Mouse (Mus musculus) liver, embryonic 13.5 days (tissue): ENCODE measurements at regions not wholly inside any gene's neighbourhood (a gene's known extent, or its start where the extent isn't known, plus 50 kb on each side); places are given as distances from the start of the nearest gene placed in this dataset.

ENCODE experiments used
- ATAC-seq: fragments of 200-750 bp; cut with Nextera tagmentation; 2 replicates; pipeline ENCODE4 v1.8.0; 2017; ENCODE audit warnings: low read depth, mild to moderate bottlenecking, moderate number of reproducible peaks, moderate library complexity
- DNase-seq: peaks from one replicate; pipeline ENCODE4 v3.0.0; 2022
- H3K27ac ChIP-seq: fragments of 300-500 bp; sonication (generic); 2 replicates; pipeline ENCODE4 v1.5.1; 2015; ENCODE audit warnings: moderate library complexity, mild to moderate bottlenecking, inconsistent platforms
- H3K27me3 ChIP-seq: fragments of 300-500 bp; sonication (generic); 2 replicates; pipeline ENCODE4 v1.6.1; 2015; ENCODE audit warnings: mild to moderate bottlenecking, inconsistent platforms
- H3K36me3 ChIP-seq: fragments of 300-500 bp; sonication (generic); 2 replicates; pipeline ENCODE4 v1.6.1; 2015; ENCODE audit warnings: mild to moderate bottlenecking, inconsistent platforms
- H3K4me1 ChIP-seq: fragments of 300-500 bp; sonication (generic); replicated peaks from 2 replicates; pipeline ENCODE4 v1.6.1; 2015; ENCODE audit warnings: inconsistent platforms
- H3K4me2 ChIP-seq: fragments of 300-500 bp; sonication (generic); 2 replicates; pipeline ENCODE4 v1.6.1; 2015; ENCODE audit warnings: inconsistent platforms, mild to moderate bottlenecking, moderate library complexity
- H3K4me3 ChIP-seq: fragments of 300-500 bp; sonication (generic); replicated peaks from 2 replicates; pipeline ENCODE4 v1.5.1; 2015; ENCODE audit warnings: mild to moderate bottlenecking, inconsistent platforms
- H3K9ac ChIP-seq: fragments of 300-500 bp; sonication (generic); 2 replicates; pipeline ENCODE4 v1.6.1; 2015; ENCODE audit warnings: mild to moderate bottlenecking, inconsistent platforms
- H3K9me3 ChIP-seq: fragments of 300-500 bp; sonication (generic); replicated peaks from 2 replicates; pipeline ENCODE4 v1.6.1; 2016; ENCODE audit warnings: inconsistent platforms
- WGBS: fragments of 180-500 bp; shearing (Covaris S2); methylation state at CpG from one replicate; pipeline ENCODE4 v1.1.7; 2015; ENCODE audit not compliant: insufficient replicate concordance; 5-methylcytosine and 5-hydroxymethylcytosine counted together

GRCm38 (mm10) chr8:115544067-115544466 lies 163.5 kb downstream of the Maf start:
- Histone ChIP-seq H3K36me3 (no peaks in the 10 kb centered on the region), H3K27ac (no peak overlapping the region), H3K4me3 (no peak overlapping the region), H3K4me1 (peaks cover 2% of the 10 kb centered on the region; the same call in 1 of the 2 replicates), H3K4me2 (no peak overlapping the region), H3K9ac (no peak overlapping the region), H3K9me3 (no peaks in the 10 kb centered on the region), H3K27me3 (no peaks in the 10 kb centered on the region)
- 68% methylated on average over 6 of the region's 6 CpGs for WGBS
- no peak for DNase-seq
- ATAC-seq: no peak

GRCm38 (mm10) chr8:115542935-115543334 lies 164.7 kb downstream of the Maf start:
- H3K9ac ChIP-seq: no peak overlapping the region
- peaks cover 13% of the 10 kb centered on the region for H3K4me1 ChIP-seq
- no peaks in the 10 kb centered on the region for H3K9me3 ChIP-seq
- H3K4me3 ChIP-seq: no peak overlapping the region
- no peaks in the 10 kb centered on the region for H3K27me3 ChIP-seq
- H3K27ac ChIP-seq: no peak overlapping the region
- H3K4me2 ChIP-seq: no peak overlapping the region
- H3K36me3 ChIP-seq: no peaks in the 10 kb centered on the region
- WGBS: 72% methylated on average over 3 of the region's 3 CpGs
- no peak for ATAC-seq
- DNase-seq: no peak

- no peak for DNase-seq
- WGBS: 25% methylated on average over 9 of the region's 9 CpGs
- H3K36me3 ChIP-seq: no peaks in the 10 kb centered on the region
- H3K4me3 ChIP-seq: no peak overlapping the region
- H3K27ac ChIP-seq: no peak overlapping the region
- ATAC-seq: peak; percentile 33; the same call in 1 of the 2 replicates
- H3K9ac ChIP-seq: no peak overlapping the region
- peaks cover 3% of the 10 kb centered on the region; the same call in 1 of the 2 replicates for H3K27me3 ChIP-seq
- H3K4me1 ChIP-seq: peaks cover 19% of the 10 kb centered on the region
- no peak overlapping the region for H3K4me2 ChIP-seq
- no peaks in the 10 kb centered on the region for H3K9me3 ChIP-seq
Observed at GRCm38 (mm10) chr8:115539600-115539999, 168.0 kb downstream of the Maf start.

GRCm38 (mm10) chr8:115538236-115538635 lies 169.4 kb downstream of the Maf start:
- Histone ChIP-seq H3K36me3 (no peaks in the 10 kb centered on the region), H3K4me2 (no peak overlapping the region), H3K27me3 (peaks cover 3% of the 10 kb centered on the region; the same call in 1 of the 2 replicates), H3K27ac (no peak overlapping the region), H3K9ac (no peak overlapping the region), H3K9me3 (no peaks in the 10 kb centered on the region), H3K4me1 (peaks cover 19% of the 10 kb centered on the region), H3K4me3 (no peak overlapping the region)
- peak; percentile 75 for ATAC-seq
- DNase-seq: no peak
- 14% methylated on average over 4 of the region's 4 CpGs for WGBS

GRCm38 (mm10) chr8:115537761-115538160 lies 169.8 kb downstream of the Maf start:
- H3K27me3 ChIP-seq: peaks cover 3% of the 10 kb centered on the region; the same call in 1 of the 2 replicates
- peaks cover 19% of the 10 kb centered on the region for H3K4me1 ChIP-seq

GRCm38 (mm10) chr8:115536554-115537346 lies 170.8 kb downstream of the Maf start:
- Histone ChIP-seq H3K4me3 (no peak overlapping the region), H3K4me1 (peaks cover 19% of the 10 kb centered on the region), H3K4me2 (no peak overlapping the region), H3K27me3 (peaks cover 3% of the 10 kb centered on the region; the same call in 1 of the 2 replicates), H3K27ac (no peak overlapping the region), H3K9ac (no peak overlapping the region), H3K9me3 (no peaks in the 10 kb centered on the region), H3K36me3 (no peaks in the 10 kb centered on the region)
- DNase-seq (no peak), ATAC-seq (no peak)
- 47% methylated on average over 19 of the region's 19 CpGs for WGBS

More at GRCm38 (mm10) chr8:115537761-115538160, 169.8 kb downstream of the Maf start:
- Histone ChIP-seq H3K36me3 (no peaks in the 10 kb centered on the region), H3K4me3 (no peak overlapping the region), H3K9ac (no peak overlapping the region), H3K27ac (no peak overlapping the region), H3K9me3 (no peaks in the 10 kb centered on the region), H3K4me2 (no peak overlapping the region)
- no peak for DNase-seq
- no peak for ATAC-seq
- 46% methylated on average over 5 of the region's 5 CpGs for WGBS

- ATAC-seq (no peak), DNase-seq (no peak)
- H3K9me3 ChIP-seq: no peaks in the 10 kb centered on the region
- H3K27ac ChIP-seq: no peak overlapping the region
- no peak overlapping the region for H3K9ac ChIP-seq
- H3K27me3 ChIP-seq: peaks cover 3% of the 10 kb centered on the region; the same call in 1 of the 2 replicates
- H3K4me2 ChIP-seq: no peak overlapping the region
- peaks cover 19% of the 10 kb centered on the region for H3K4me1 ChIP-seq
- H3K4me3 ChIP-seq: no peak overlapping the region
- WGBS: 69% methylated on average over 8 of the region's 8 CpGs
- H3K36me3 ChIP-seq: no peaks in the 10 kb centered on the region
Observed at GRCm38 (mm10) chr8:115536001-115536400, 171.6 kb downstream of the Maf start.

GRCm38 (mm10) chr8:115534030-115534429 lies 173.6 kb downstream of the Maf start:
- Histone ChIP-seq H3K27ac (no peak overlapping the region), H3K36me3 (no peaks in the 10 kb centered on the region), H3K9ac (no peak overlapping the region), H3K4me3 (no peak overlapping the region), H3K27me3 (peaks cover 3% of the 10 kb centered on the region; the same call in 1 of the 2 replicates), H3K4me2 (no peak overlapping the region), H3K9me3 (no peaks in the 10 kb centered on the region), H3K4me1 (peaks cover 17% of the 10 kb centered on the region)
- ATAC-seq (no peak), DNase-seq (no peak)
- 11% methylated on average over 2 of the region's 2 CpGs for WGBS

- ATAC-seq (no peak), DNase-seq (no peak)
- 61% methylated on average over 6 of the region's 6 CpGs for WGBS
- no peak overlapping the region for H3K4me2 ChIP-seq
- no peaks in the 10 kb centered on the region for H3K36me3 ChIP-seq
- no peaks in the 10 kb centered on the region for H3K27me3 ChIP-seq
- H3K9me3 ChIP-seq: no peaks in the 10 kb centered on the region
- H3K9ac ChIP-seq: no peak overlapping the region
- no peak overlapping the region for H3K4me3 ChIP-seq
- H3K27ac ChIP-seq: no peak overlapping the region
- H3K4me1 ChIP-seq: peaks cover 1% of the 10 kb centered on the region
Observed at GRCm38 (mm10) chr8:115531343-115531742, 176.3 kb downstream of the Maf start.

- no peak overlapping the region for H3K9ac ChIP-seq
- 26% methylated on average over 14 of the region's 14 CpGs for WGBS
- no peaks in the 10 kb centered on the region for H3K36me3 ChIP-seq
- H3K4me1 ChIP-seq: no peaks in the 10 kb centered on the region; the same call in none of the 2 replicates
- 0 out of 2 replicates have a peak overlapping the region, but pooled peaks have one; percentile 6 for H3K4me2 ChIP-seq
- ATAC-seq (no peak), DNase-seq (no peak)
- H3K27me3 ChIP-seq: no peaks in the 10 kb centered on the region
- H3K4me3 ChIP-seq: no peak overlapping the region
- no peak overlapping the region for H3K27ac ChIP-seq
- H3K9me3 ChIP-seq: no peaks in the 10 kb centered on the region
Observed at GRCm38 (mm10) chr8:115529568-115530342, 177.8 kb downstream of the Maf start.

GRCm38 (mm10) chr8:115528879-115529278 lies 178.7 kb downstream of the Maf start:
- Histone ChIP-seq H3K27ac (no peak overlapping the region), H3K9ac (no peak overlapping the region), H3K9me3 (no peaks in the 10 kb centered on the region), H3K27me3 (no peaks in the 10 kb centered on the region), H3K4me3 (no peak overlapping the region), H3K4me2 (no peak overlapping the region), H3K4me1 (no peaks in the 10 kb centered on the region; the same call in none of the 2 replicates), H3K36me3 (no peaks in the 10 kb centered on the region)
- ATAC-seq (no peak), DNase-seq (no peak)
- WGBS: 79% methylated on average over 11 of the region's 11 CpGs
